In the genomic region with DNA sequence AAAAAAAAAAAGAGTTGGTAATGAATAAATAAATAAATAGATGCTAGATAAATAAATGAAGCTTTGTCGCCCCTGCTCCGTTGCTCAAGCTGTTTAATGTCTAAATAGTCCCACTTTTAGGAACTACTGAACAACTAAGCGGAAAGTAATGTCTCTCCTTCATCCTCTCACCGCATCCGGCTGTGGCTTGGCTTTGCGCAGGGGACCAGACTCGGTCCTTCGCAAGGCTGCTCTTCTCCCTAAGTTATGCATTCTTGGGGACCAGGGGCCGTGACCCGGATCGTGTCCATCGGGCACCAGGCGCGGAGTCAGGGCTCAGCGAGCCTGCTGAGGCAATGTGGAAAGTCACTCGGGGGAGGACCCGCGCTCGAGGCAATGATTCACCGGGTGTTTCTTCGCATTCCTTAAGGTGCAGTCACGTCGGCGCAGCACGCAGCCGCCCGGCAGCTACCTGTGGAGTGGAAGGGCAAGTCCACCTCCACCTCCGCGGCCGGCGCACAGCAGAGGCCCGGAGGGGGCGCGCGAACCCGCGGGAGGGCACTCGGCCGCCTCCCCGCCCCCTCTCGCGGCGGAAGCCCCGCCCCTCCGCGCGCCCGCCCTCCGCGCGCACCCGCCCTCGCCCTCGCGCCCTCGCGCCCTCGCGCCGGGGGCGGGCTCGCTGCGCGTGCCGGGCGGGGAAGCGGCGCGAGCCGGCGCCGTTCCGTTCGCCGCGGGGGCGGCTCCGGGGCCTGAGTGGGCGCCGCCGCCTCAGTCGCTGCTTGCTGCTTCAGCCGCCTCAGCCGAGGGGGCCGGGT, we compare ENCODE assay signal across 7 mouse cellular contexts. TPM values are rescaled to one million over a fixed set of nuclear protein-coding genes. Genes with fewer than 3 reads are reported as not detected.
DNase-seq lines count a peak whose midpoint lies in the region; ATAC-seq lines count a peak whose summit lies in the region.

TSS of gene Dtnb (plus strand) at position 595 of the 794 bp plus-strand sequence.

- peak within 1 kb of the TSS; percentile 97 for H3K27ac ChIP-seq in embryonic facial prominence, embryonic 10.5 days (replicated peaks)
- peak within 1 kb of the TSS; percentile 92 for H3K27ac ChIP-seq in limb, embryonic 12.5 days
- peak within 1 kb of the TSS; percentile 92 for H3K27ac ChIP-seq in midbrain, embryonic 14.5 days (replicated peaks; ENCODE audit: low read depth, low read length)

- 1% methylated on average over 85 of the region's 85 CpGs for WGBS in embryonic facial prominence, embryonic 10.5 days
- WGBS in limb, embryonic 12.5 days = 2% methylated on average over 46 of the region's 85 CpGs
- 1% methylated on average over 71 of the region's 85 CpGs for WGBS in midbrain, embryonic 14.5 days

- peak; percentile 85 for ATAC-seq in granulocyte monocyte progenitor cell, adult 5-6 weeks (replicated peaks; ENCODE audit: poor library complexity, severe bottlenecking)
- peak; percentile 44 for ATAC-seq in limb, embryonic 12.5 days (ENCODE audit: insufficient number of reproducible peaks, insufficient read depth, low FRiP score, low TSS enrichment, low read depth)
- peak; percentile 85 for ATAC-seq in midbrain, embryonic 14.5 days (ENCODE audit: low FRiP score, low TSS enrichment)

- 0 out of 2 replicates have a peak, but pooled peaks cover 6% of the 10 kb centered on the region for H3K27me3 ChIP-seq in embryonic facial prominence, embryonic 10.5 days (replicated peaks; ENCODE audit: low read depth, poor library complexity, severe bottlenecking)
- no peaks in the 10 kb centered on the region for H3K27me3 ChIP-seq in limb, embryonic 12.5 days
- H3K27me3 ChIP-seq in midbrain, embryonic 14.5 days (ENCODE audit: control insufficient read depth, insufficient read depth, low read length) = no peaks in the 10 kb centered on the region

- peak within 1 kb of the TSS; percentile 92 for H3K4me3 ChIP-seq in embryonic facial prominence, embryonic 10.5 days
- H3K4me3 ChIP-seq in limb, embryonic 12.5 days (replicated peaks) = peak within 1 kb of the TSS; percentile 89
- peak within 1 kb of the TSS; percentile 89 for H3K4me3 ChIP-seq in midbrain, embryonic 14.5 days (replicated peaks; ENCODE audit: low read depth, low read length)

- H3K9ac ChIP-seq in limb, embryonic 12.5 days (replicated peaks) = peak within 1 kb of the TSS; percentile 95
- peak within 1 kb of the TSS; percentile 94 for H3K9ac ChIP-seq in midbrain, embryonic 14.5 days (replicated peaks; ENCODE audit: low read length)

- H3K36me3 ChIP-seq in embryonic facial prominence, embryonic 10.5 days (replicated peaks) = no peaks in the 10 kb centered on the region
- H3K36me3 ChIP-seq in limb, embryonic 12.5 days = no peaks in the 10 kb centered on the region
- H3K36me3 ChIP-seq in midbrain, embryonic 14.5 days (ENCODE audit: control insufficient read depth, insufficient read depth, low read length) = no peaks in the 10 kb centered on the region

- peak; percentile 86 for DNase-seq in adrenal gland, postnatal 14 days
- peak; percentile 85 for DNase-seq in embryonic facial prominence, embryonic 10.5 days (ENCODE audit: low spot score)
- peak; percentile 86 for DNase-seq in kidney, adult 11 months
- peak; percentile 89 for DNase-seq in midbrain, embryonic 14.5 days
- peak; percentile 70 to 79 for DNase-seq in spleen, adult 18-20 months

- no peaks in the 10 kb centered on the region for H3K9me3 ChIP-seq in embryonic facial prominence, embryonic 10.5 days
- H3K9me3 ChIP-seq in limb, embryonic 12.5 days = no peaks in the 10 kb centered on the region
- no peaks in the 10 kb centered on the region for H3K9me3 ChIP-seq in midbrain, embryonic 14.5 days (ENCODE audit: control insufficient read depth, low read length)

- H3K4me1 ChIP-seq in embryonic facial prominence, embryonic 10.5 days = peaks cover 14% of the 10 kb centered on the region
- H3K4me1 ChIP-seq in limb, embryonic 12.5 days (replicated peaks) = peaks cover 11% of the 10 kb centered on the region
- peaks cover 9% of the 10 kb centered on the region; the same call in 1 of the 2 replicates for H3K4me1 ChIP-seq in midbrain, embryonic 14.5 days (ENCODE audit: control insufficient read depth, insufficient read depth, low read length)

- peak within 1 kb of the TSS; percentile 78 for H3K4me2 ChIP-seq in limb, embryonic 12.5 days
- peak within 1 kb of the TSS; percentile 77 for H3K4me2 ChIP-seq in midbrain, embryonic 14.5 days (ENCODE audit: low read length)

RNA-seq across cellular contexts. Expression of gene Dtnb, which starts in this region (rescaled TPM):
- total RNA-seq in adrenal gland, postnatal 14 days (2021) = 26.0 and 37.0 TPM in 2 replicates
- polyA plus RNA-seq in embryonic facial prominence, embryonic 10.5 days (2016; fragmentation: Nextera tagmentation; extraction: Ambion mirVana) = 37.8 and 43.2 TPM in 2 replicates
- 14.2 and 27.7 TPM in 2 replicates for total RNA-seq in granulocyte monocyte progenitor cell, adult 5-6 weeks (2014; fragmentation: Nextera tagmentation)
- 8.9 and 14.3 TPM in 2 replicates for total RNA-seq in granulocyte monocyte progenitor cell, adult 5-6 weeks (2017)
- 47.6 TPM in 2 replicates for polyA plus RNA-seq in limb, embryonic 12.5 days (2016; fragmentation: Nextera tagmentation; extraction: Ambion mirVana)
- 46.7 and 50.9 TPM in 2 replicates for polyA plus RNA-seq in midbrain, embryonic 14.5 days (2014; fragmentation: Nextera tagmentation; extraction: Ambion mirVana)

Comparison
In these comparisons a context has a peak if more than half of its experiments do, and no peak if none do; other contexts are left out.
1. Peak in every context shown above with its lines: DNase-seq, ATAC-seq, H3K4me3 ChIP-seq and H3K27ac ChIP-seq.